Mouse (Mus musculus) liver, adult 2 months (tissue): ENCODE results near the gene Nkiras2.

Experiments
- CTCF ChIP-seq: fragments of 200-500 bp; IDR thresholded peaks from 2 replicates; pipeline ENCODE4 v1.5.1; 2011; ENCODE audit warnings: low read depth, low read length, control low read depth
- POLR2A ChIP-seq: fragments of 200-500 bp; IDR thresholded peaks from 2 replicates; pipeline ENCODE4 v1.6.1; 2011; ENCODE audit warnings: low read length, control low read depth; ENCODE audit not compliant: insufficient read depth; ENCODE audit errors: extremely low read depth

DNA sequence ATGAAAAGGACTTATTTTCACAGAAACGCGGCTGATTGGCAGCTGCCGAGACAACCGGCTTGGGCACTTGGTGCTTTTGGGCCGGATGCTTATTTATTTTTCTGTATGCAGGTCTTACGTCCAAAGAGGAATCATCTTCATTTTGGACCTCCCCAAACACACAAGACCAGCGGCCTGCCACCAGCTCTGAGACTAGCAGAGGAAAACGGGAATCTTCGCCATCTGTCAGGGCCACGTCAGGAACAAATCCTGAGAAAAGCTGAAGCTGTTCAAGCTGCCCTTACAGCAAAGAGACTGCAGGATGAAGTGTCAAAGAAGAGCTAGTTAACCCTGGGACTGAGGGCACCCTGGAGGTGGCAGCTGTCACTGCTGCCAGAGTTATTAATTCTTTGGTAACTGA lies 13.6 kb upstream of the Nkiras2 start:
- TF ChIP-seq POLR2A, result no peak
- TF ChIP-seq CTCF, result no peak
